Mouse (Mus musculus) embryo, embryonic 11 days (tissue): ENCODE data around the gene Aldh1a3.

Experiments
- DNase-seq: peaks from one replicate; pipeline ENCODE4 v3.0.0-alpha.2; 2015

Aldh1a3 gene

DNA sequence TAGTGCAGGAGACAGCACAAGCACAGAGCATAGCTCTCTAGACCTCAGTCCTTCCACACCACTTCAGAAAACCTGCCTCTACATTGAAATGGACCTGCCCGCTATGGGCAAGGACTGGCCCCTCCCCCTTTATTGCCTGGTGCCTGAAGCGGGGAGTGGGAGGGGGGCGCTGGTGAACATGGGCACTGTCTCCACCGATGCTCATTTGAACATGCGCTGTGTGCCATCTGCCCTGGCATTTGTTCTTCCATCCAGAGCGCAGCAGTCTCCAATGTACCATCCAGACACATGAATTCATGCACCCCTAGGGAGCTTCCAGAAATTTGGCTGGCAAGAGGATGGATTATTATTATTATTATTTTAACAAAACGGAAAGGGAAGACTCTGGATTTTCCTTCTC is 14.2 kb downstream of the Aldh1a3 start:
- DNase-seq = no peak

DNA sequence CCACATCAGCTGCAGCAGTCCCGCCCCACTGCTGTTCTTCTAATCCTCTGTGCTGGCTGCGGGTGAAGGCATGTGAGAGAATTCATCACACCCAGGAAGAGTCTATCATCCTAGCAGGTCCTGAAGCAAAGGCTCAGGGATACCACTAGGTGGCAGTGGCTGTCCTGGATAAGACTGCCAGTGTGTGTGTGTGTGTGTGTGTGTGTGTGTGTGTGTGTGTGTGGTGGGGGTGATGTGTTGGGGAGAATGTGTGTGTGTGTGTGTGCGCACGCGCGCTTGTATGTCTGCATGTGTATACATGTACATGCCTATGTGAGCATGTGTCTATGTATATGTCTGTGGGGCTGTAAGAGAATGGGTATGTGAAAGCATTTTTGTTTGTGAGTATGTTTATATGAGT is 17.9 kb downstream of the Aldh1a3 start:
- peak; percentile 66 for DNase-seq

DNA sequence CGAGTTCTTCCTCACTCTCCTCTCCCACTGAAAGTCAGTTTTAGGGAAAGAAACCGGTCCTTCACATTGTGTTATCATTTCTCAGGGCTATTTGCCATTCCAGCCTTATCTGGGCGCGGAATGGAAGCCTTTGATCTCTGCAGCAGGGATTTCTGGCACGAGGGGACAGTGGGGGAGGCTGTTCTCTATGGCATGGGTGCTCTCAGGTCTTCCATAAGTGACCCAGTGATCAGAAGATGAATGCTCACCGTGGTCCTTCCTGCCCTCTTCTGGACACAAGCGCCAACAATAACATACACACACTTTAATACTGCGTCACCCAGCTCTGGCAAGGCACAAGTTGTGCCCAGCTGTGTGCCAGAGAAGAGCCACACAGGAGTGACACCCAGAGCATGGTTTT is 20.3 kb downstream of the Aldh1a3 start:
- DNase-seq = no peak

DNA sequence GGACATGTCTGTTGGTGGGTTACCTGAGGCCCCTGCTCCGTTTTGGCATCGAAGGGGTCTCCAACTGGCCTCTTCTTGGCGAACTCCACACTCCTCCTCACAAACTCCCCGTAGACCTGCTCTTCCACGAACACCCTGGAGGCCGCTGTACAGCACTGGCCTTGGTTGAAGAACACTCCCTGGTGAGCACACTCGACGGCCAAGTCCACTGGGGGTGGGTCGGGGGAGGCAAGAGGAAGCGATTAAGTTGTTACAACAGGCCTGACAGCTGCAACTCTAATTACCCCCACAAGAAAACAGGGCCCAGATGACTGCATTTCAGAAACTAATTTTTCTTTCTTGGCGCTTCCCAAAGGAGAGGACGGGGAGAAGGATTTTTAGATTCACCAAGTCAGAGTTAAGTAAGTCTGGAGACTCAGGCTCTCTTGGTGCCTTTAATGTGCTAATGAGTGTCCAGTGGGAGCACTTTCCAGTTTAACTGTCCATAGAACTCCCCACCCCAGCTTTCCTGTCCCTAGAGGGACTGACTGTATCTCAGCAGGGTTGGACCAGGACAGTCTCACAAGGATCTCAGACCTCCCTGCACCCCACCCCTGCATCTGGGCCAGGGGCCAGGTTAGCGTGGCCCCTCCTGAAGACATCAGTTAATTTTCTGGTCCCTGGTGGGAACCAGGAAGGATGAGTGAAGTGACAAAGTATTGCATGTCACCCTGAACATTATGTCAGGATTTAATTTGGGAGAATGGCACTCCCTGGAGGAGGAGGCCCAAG is 21.2 kb downstream of the Aldh1a3 start:
- no peak for DNase-seq

DNA sequence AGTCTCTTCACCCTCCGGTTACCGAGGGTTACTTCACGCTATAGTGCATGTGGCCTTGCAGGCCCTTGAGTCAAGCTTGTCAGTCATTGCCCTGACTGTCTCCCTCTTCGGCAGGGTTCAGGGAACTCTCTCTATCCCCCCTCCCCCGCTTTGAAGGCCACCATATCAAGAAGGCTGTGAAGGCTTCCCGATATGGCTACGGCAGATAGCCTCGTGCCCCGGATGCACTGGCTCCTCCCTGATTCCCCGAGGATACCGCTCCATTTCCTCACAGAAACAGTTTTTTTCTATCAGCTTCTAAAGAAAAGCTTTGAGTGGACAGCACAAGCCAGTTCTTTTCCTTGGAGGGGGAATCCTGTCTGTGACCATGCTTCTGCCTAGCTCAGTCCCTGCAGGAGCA is 21.8 kb downstream of the Aldh1a3 start:
- DNase-seq = no peak

GRCm38 (mm10) chr7:66404802-66405201 is 22.5 kb downstream of the Aldh1a3 start:
- DNase-seq = no peak

GRCm38 (mm10) chr7:66404141-66404540 is 23.2 kb downstream of the Aldh1a3 start:
- no peak for DNase-seq

DNA sequence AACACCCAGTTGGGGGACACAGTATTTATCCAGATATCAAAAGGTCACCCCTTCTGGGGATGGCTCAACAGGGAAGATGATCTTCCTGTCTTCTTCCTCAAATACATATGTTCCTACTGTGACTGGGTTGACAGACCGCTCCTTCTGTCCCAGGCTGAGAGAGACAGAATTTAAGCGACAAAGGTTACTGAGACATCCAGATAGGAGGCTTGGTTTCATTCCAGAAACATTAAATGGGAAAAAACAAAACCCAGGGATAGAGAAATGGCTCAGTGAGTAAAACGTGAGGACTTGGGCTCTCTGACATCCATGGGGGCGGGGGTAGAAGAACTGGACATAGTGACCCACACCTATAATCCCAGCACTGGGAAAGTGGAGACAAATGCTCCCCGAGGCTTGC is 24.4 kb downstream of the Aldh1a3 start:
- no peak for DNase-seq

- DNase-seq = no peak
Observed at GRCm38 (mm10) chr7:66401605-66402004, 25.7 kb downstream of the Aldh1a3 start.

DNA sequence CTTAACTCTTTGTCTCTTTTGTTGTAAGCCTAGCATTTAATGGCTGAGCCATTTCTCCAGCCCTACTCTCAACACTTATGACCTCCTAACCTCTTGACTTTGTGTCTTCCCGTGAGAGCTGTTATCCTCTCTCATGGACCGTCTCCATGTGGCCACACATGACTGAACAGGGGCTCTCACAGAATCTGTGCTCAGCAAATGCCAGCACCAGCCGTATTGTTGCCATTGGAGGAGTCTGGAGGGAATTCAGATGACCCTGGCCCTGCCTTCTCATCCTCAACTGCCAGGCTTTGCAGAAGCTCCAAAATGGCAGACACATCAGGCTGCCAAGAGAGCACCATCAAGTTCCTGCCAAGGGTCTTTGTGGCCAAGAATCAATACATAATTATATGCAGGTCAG is 30.0 kb downstream of the Aldh1a3 start:
- no peak for DNase-seq

DNA sequence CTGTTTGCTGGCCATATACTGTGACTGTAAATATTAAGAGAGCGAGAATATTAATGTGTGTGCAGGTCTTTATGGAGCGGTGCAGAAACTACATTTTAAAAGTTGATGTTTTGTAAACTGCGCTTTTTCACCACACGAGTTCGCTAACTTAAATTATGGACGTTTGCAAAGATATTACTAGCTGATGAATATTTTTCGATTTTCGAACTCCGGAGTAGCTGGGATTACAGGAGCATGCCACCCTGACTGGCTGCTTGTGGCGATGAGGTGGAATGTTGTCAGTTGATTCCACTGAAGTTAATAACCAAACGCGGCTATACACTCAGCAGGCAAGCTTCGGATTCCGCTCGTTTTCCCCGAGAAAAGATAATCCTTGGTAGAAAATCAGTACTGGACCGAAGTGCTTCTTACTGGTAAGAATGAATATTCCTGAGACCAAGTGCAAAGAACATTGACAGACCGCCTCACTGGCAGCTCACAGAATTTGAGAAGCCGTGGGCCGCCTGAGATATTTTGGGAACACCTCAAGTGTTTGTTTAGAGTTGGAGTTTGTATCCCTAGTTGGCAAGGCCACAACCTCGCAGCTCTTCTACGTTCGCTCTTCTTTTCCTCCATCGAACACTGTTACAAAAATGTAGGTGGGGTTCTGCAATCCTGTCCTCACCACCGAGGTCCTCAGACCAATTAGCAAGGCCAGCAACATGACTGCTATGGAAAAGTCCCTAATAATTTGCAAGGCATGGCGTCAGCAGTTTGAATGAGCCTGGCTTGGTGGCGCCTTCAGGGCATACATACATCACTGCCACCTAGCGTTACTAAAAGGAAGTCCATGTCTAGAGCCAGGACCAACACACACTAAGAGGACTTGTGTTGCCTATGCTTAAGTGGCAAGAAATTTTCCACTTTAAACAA is 38.4 kb downstream of the Aldh1a3 start:
- peak; percentile 89 for DNase-seq

DNA sequence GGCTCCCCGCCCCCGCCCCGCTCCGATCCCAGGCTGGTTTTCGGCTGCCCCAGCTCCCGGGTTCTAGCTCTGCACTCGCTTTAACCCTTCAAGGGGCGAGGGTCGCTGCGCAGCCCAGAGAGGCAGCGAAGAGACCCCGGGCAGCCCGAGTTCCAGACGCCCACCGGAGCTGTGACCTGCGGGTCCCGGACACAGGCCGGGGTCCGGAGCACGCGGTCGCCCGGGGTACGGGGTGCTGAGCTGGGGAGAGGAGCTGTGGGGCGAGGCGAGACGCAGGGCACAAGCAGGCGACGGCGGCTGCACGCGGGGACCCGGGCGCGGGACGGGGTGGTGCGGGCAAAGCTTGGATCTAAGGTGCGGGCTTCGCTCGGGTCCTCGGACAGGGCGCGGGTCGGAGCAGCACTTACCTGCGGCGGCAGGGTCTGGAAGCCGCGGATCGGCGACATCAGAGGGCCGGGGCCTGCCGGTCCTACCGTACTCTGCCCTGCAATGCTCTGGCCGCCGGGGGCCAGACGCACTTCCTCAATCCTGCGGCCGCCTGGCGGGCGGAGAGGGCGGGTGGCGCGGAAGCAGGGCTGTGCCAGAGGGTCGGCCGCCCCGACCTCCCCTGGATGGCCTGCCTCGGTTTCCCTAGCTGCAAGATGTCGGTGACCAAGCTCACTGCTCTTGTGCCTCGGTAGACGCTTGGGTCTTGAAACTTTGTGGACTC is 39.4 kb downstream of the Aldh1a3 start, which contains the start of gene Lrrk1:
Gene Lrrk1, minus strand, starts transcription at position 538 of the 709 bp plus-strand sequence.
- peak; percentile 83 for DNase-seq

DNA sequence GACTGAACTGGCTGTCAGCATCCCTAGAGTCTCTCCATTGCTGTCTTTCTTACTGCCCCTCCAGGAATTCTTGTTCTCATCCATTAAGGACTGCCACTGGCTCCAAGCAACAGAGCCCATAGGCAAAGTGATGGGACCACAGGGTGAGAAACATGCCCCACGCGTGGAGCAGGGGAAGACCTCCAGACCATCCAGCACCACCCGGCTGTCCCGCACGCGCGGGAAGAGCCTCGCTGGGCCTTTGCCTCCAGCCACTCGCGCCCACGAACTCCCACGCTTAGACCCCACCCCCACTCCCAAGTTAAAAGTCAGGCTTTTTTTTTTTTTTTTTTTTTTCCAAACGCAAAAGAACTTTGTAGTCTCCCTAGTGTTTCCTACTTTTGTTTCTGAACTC is 39.9 kb downstream of the Aldh1a3 start:
- DNase-seq = peak; percentile 47

DNA sequence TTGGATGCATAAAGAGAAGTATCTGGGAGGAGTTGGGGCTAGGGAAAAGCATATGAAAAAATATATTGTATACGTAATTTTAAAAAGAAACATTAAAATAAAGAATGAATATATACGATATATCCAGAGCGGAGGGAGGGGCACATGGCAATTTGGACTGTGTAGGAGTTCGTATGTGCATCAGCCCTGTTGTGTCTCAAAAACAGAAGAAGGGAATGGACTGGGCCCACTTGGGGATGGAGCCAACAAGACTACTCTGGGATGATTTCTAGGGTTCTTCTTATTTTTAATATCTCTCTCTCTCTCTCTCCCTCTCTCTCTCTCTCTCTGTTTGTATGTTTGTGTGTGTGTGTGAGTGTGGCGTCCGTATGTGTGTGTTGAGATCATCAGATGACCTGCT is 40.9 kb downstream of the Aldh1a3 start:
- DNase-seq = no peak

DNA sequence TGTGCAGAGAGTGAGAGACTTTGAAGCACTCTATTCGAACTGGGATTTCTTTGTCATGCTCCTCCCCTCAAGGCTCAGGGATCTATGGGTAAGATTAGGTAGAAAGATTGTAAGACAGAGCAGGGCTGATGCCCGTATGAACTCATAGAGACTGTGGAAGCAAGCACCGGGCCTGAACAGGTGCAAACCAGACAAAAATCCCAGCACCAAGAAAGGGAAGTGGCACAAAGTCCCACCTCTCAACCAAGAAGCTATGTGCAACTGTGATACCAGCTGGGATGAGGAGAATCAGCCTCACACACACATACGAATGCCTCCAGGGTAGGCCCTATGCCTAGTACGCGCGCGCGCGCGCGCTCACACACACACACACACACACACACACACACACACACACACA is 41.5 kb downstream of the Aldh1a3 start:
- no peak for DNase-seq

- DNase-seq = no peak
Observed at GRCm38 (mm10) chr7:66384891-66385290, 42.4 kb downstream of the Aldh1a3 start.

- DNase-seq = no peak
Observed at GRCm38 (mm10) chr7:66384213-66384612, 43.1 kb downstream of the Aldh1a3 start.

- no peak for DNase-seq
Observed at GRCm38 (mm10) chr7:66376560-66376959, 50.8 kb downstream of the Aldh1a3 start.

- DNase-seq = no peak
Observed at GRCm38 (mm10) chr7:66375736-66376135, 51.6 kb downstream of the Aldh1a3 start.

- no peak for DNase-seq
Observed at GRCm38 (mm10) chr7:66373391-66373790, 53.9 kb downstream of the Aldh1a3 start.

DNA sequence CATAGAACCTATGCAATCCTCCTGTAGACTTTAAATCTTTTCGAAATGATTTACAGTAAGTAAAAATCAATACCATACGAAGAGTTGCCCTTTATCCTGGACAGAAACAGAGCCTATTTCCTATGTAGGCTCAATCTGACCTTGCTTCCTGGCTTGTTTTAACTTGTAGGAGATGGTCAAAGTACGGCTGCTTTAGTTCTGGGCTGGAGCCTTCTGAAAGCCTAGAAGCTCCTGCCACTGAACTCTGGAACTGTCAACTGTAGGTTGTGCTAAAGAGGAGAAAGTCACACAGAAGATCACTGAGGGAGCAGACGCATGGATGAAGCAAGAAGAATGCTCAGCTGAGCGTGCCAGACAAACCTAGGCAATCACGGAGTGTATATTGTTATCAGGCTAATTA is 56.3 kb downstream of the Aldh1a3 start:
- DNase-seq = no peak

- no peak for DNase-seq
Observed at GRCm38 (mm10) chr7:66369934-66370445, 57.3 kb downstream of the Aldh1a3 start.
